Mouse (Mus musculus): ENCODE results near the gene Cdh4.

DNA sequence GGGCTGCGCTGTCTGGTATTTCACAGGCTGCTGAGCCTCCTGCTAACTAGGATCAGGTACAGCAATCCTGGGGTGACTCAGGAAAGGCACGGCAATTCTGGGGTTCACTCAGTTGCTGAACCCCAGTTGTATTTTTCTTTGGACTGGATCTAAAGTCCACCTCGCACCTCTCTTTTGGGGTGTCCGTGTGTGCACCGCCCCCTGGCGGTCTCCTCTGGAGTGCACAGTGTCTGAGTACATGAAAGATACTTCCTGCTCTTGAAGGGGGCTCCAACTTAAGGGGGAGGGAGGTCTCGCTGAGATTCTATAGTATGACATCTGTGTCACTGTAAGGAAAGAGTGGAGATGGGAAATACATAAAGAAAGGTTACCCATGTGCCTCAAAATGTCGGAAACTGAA, 286.8 kb downstream of the Cdh4 start:
- TF ChIP-seq GATA1 (IDR thresholded peaks at IDR 0.05; ENCODE audit: borderline replicate concordance, low read length) = no peak
- no peak for TF ChIP-seq FLI1 (IDR thresholded peaks at IDR 0.05; ENCODE audit: low read length)
